Mouse (Mus musculus): Measurements from ENCODE around the gene Pycr2.
"Not testable (repeated sequence)": the region's sequence is repeated elsewhere in the genome, so short reads cannot be mapped to it uniquely, and the experiment has no call there.

Gene Pycr2

GRCm38 (mm10) chr1:180905307-180905706 lies 1.2 kb downstream of the Pycr2 start:
- in situ Hi-C loops (cut with MboI, MseI) = no loop called here

GRCm38 (mm10) chr1:180905876-180906275 lies 1.8 kb downstream of the Pycr2 start:
- in situ Hi-C loops (cut with MboI, MseI) = no loop called here

GRCm38 (mm10) chr1:180906461-180907147 lies 2.5 kb downstream of the Pycr2 start:
- in situ Hi-C loops (cut with MboI, MseI) = no loop called here

GRCm38 (mm10) chr1:180911138-180911537 lies 7.0 kb downstream of the Pycr2 start:
- in situ Hi-C loops (cut with MboI, MseI) = no loop called here

GRCm38 (mm10) chr1:180911653-180912287 lies 7.7 kb downstream of the Pycr2 start:
- in situ Hi-C loops (cut with MboI, MseI) = no loop called here

GRCm38 (mm10) chr1:180912792-180913191 lies 8.7 kb downstream of the Pycr2 start:
- in situ Hi-C loops (cut with MboI, MseI) = no loop called here

GRCm38 (mm10) chr1:180913797-180914196 lies 9.7 kb downstream of the Pycr2 start:
- in situ Hi-C loops (cut with MboI, MseI) = no loop called here

GRCm38 (mm10) chr1:180916425-180916824 lies 12.3 kb downstream of the Pycr2 start:
- in situ Hi-C loops (cut with MboI, MseI) = no loop called here

GRCm38 (mm10) chr1:180917053-180917452 lies 13.0 kb downstream of the Pycr2 start:
- in situ Hi-C loops (cut with MboI, MseI) = no loop called here

GRCm38 (mm10) chr1:180919686-180920085 lies 15.6 kb downstream of the Pycr2 start:
- in situ Hi-C loops (cut with MboI, MseI) = no loop called here

- in situ Hi-C loops (cut with MboI, MseI) = no loop called here
Observed at GRCm38 (mm10) chr1:180922273-180923048, 18.4 kb downstream of the Pycr2 start.

- in situ Hi-C loops (cut with MboI, MseI) = no loop called here
Observed at GRCm38 (mm10) chr1:180924737-180925136, 20.6 kb downstream of the Pycr2 start.

GRCm38 (mm10) chr1:180926286-180926685 lies 22.2 kb downstream of the Pycr2 start:
- in situ Hi-C loops (cut with MboI, MseI) = no loop called here

- in situ Hi-C loops (cut with MboI, MseI) = no loop called here
Observed at GRCm38 (mm10) chr1:180929599-180929998, 25.5 kb downstream of the Pycr2 start.

- in situ Hi-C loops (cut with MboI, MseI) = no loop called here
Observed at GRCm38 (mm10) chr1:180931106-180931505, 27.0 kb downstream of the Pycr2 start.

GRCm38 (mm10) chr1:180933659-180934058 lies 29.6 kb downstream of the Pycr2 start:
- in situ Hi-C loops (cut with MboI, MseI) = no loop called here

- in situ Hi-C loops (cut with MboI, MseI) = no loop called here
Observed at GRCm38 (mm10) chr1:180934467-180935419, 30.6 kb downstream of the Pycr2 start, which contains the start of gene Lefty1. TSS of gene Lefty1 (plus strand) at chr1:180935022.

GRCm38 (mm10) chr1:180936610-180937398 lies 32.7 kb downstream of the Pycr2 start:
- in situ Hi-C loops (cut with MboI, MseI) = not testable (repeated sequence)

- in situ Hi-C loops (cut with MboI, MseI) = not testable (repeated sequence)
Observed at GRCm38 (mm10) chr1:180937631-180938030, 33.5 kb downstream of the Pycr2 start.

GRCm38 (mm10) chr1:180938781-180939180 lies 34.7 kb downstream of the Pycr2 start:
- in situ Hi-C loops (cut with MboI, MseI) = not testable (repeated sequence)
